Mouse (Mus musculus) heart, embryonic 14.5 days (tissue): ENCODE measurements around the gene Grifin. TPM values are rescaled to one million over a fixed set of nuclear protein-coding genes. Genes with fewer than 3 reads are reported as not detected.

Experiments used
- ATAC-seq: fragments of 200-750 bp; cut with Nextera tagmentation; 2 replicates; pipeline ENCODE4 v1.8.0; 2017; ENCODE audit warnings: low read depth, moderate TSS enrichment; ENCODE audit not compliant: insufficient number of reproducible peaks, insufficient read depth, low FRiP score
- H3K27ac ChIP-seq, 2 experiments: fragments of 200-500 bp in 1 of 2; fragments of 300-500 bp in 1 of 2; sonication (generic) in 1 of 2; replicated peaks in 1 of 2; 2 replicates each; pipeline ENCODE4 v1.5.1; 2012 to 2014; ENCODE audit warnings: low read depth in 2 of 2, low read length in 2 of 2, control low read depth in 1 of 2, mild to moderate bottlenecking in 1 of 2, mixed read lengths in 1 of 2; ENCODE audit not compliant: control insufficient read depth in 1 of 2, insufficient read depth in 1 of 2
- H3K27me3 ChIP-seq: fragments of 300-500 bp; sonication (generic); 2 replicates; pipeline ENCODE4 v1.6.1; 2014; ENCODE audit warnings: mild to moderate bottlenecking, low read length, control low read depth; ENCODE audit not compliant: control insufficient read depth, insufficient read depth
- H3K36me3 ChIP-seq: fragments of 300-500 bp; sonication (generic); 2 replicates; pipeline ENCODE4 v1.6.1; 2014; ENCODE audit warnings: mild to moderate bottlenecking, control low read depth, low read length, mixed read lengths; ENCODE audit not compliant: control insufficient read depth, insufficient read depth
- H3K4me1 ChIP-seq, 2 experiments: fragments of 200-500 bp in 1 of 2; fragments of 300-500 bp in 1 of 2; sonication (generic) in 1 of 2; 2 replicates each; pipeline ENCODE4 v1.6.1; 2012 to 2014; ENCODE audit warnings: low read length in 2 of 2, control low read depth in 1 of 2, mixed read lengths in 1 of 2; ENCODE audit not compliant: control insufficient read depth in 2 of 2, insufficient read depth in 2 of 2
- H3K4me2 ChIP-seq: fragments of 300-500 bp; sonication (generic); 2 replicates; pipeline ENCODE4 v1.6.1; 2014; ENCODE audit warnings: mild to moderate bottlenecking, low read length
- H3K4me3 ChIP-seq, 2 experiments: fragments of 200-500 bp in 1 of 2; fragments of 300-500 bp in 1 of 2; sonication (generic) in 1 of 2; 2 replicates each; pipeline ENCODE4 v1.5.1; 2012 to 2014; ENCODE audit warnings: low read length in 2 of 2, mild to moderate bottlenecking in 2 of 2, control low read depth in 1 of 2, low read depth in 1 of 2, moderate library complexity in 1 of 2; ENCODE audit not compliant: control insufficient read depth in 1 of 2, insufficient read depth in 1 of 2
- H3K9ac ChIP-seq: fragments of 300-500 bp; sonication (generic); 2 replicates; pipeline ENCODE4 v1.6.1; 2014; ENCODE audit warnings: mild to moderate bottlenecking, low read length
- H3K9me3 ChIP-seq: fragments of 300-500 bp; sonication (generic); 2 replicates; pipeline ENCODE4 v1.6.1; 2016; ENCODE audit warnings: low read length, control low read depth; ENCODE audit not compliant: control insufficient read depth
- WGBS: fragments of 180-500 bp; shearing (Covaris S2); extraction: QIAGEN DNeasy Blood & Tissue Kit; methylation state at CpG from one replicate; pipeline ENCODE4 v1.1.7; 2014; 5-methylcytosine and 5-hydroxymethylcytosine counted together
- polyA plus RNA-seq: library from polyadenylated mRNA; unstranded; fragments of >200 nt; fragmentation: Nextera tagmentation; extraction: Ambion mirVana; gene quantifications from 2 replicates; pipeline ENCODE4 v1.2.1, GENCODE M21; 2014

The Grifin gene
- polyA plus RNA-seq, 1 experiment from 2014 or later = not detected

GRCm38 (mm10) chr5:140566271-140566670 is 1.4 kb upstream of the Grifin start:
- Histone ChIP-seq H3K9me3 (no peaks in the 10 kb centered on the region), H3K4me3 (no peak overlapping the region), H3K27me3 (no peaks in the 10 kb centered on the region), H3K36me3 (no peaks in the 10 kb centered on the region), H3K4me1 (peaks cover 14 to 16% of the 10 kb centered on the region in 2 experiments), H3K27ac (0 out of 4 replicates have a peak overlapping the region, but pooled peaks of 1 of the 2 experiments have one; percentile 16), H3K4me2 (no peak overlapping the region), H3K9ac (no peak overlapping the region)
- ATAC-seq = no peak
- 87% methylated on average over 4 of the region's 4 CpGs for WGBS

- 50% methylated on average over 6 of the region's 6 CpGs for WGBS
- peak overlapping the region in 1 of 2 experiments; percentile 16; a peak in 2 of 4 replicates for H3K27ac ChIP-seq
- H3K36me3 ChIP-seq = no peaks in the 10 kb centered on the region
- no peaks in the 10 kb centered on the region for H3K9me3 ChIP-seq
- H3K4me1 ChIP-seq = peaks cover 14 to 16% of the 10 kb centered on the region in 2 experiments
- no peak overlapping the region for H3K4me2 ChIP-seq
- H3K27me3 ChIP-seq = no peaks in the 10 kb centered on the region
- H3K4me3 ChIP-seq = no peak overlapping the region
- 0 out of 2 replicates have a peak, but pooled peaks have one; percentile 15 for ATAC-seq
- H3K9ac ChIP-seq = no peak overlapping the region
These were observed 985 bp upstream of the Grifin start for GRCm38 (mm10) chr5:140565856-140566255.

- no peak overlapping the region for H3K4me3 ChIP-seq
- ATAC-seq = peak; percentile 64; the same call in 1 of the 2 replicates
- no peak overlapping the region for H3K4me2 ChIP-seq
- no peaks in the 10 kb centered on the region for H3K27me3 ChIP-seq
- no peaks in the 10 kb centered on the region for H3K9me3 ChIP-seq
- WGBS = 46% methylated on average over 5 of the region's 5 CpGs
- H3K27ac ChIP-seq = peak overlapping the region in 1 of 2 experiments; percentile 16; a peak in 2 of 4 replicates
- H3K9ac ChIP-seq = no peak overlapping the region
- H3K4me1 ChIP-seq = peaks cover 14 to 16% of the 10 kb centered on the region in 2 experiments
- no peaks in the 10 kb centered on the region for H3K36me3 ChIP-seq
These were observed 580 bp upstream of the Grifin start for GRCm38 (mm10) chr5:140565451-140565850.

- Histone ChIP-seq H3K9me3 (no peaks in the 10 kb centered on the region), H3K4me3 (no peak overlapping the region), H3K9ac (no peak overlapping the region), H3K4me2 (no peak overlapping the region), H3K4me1 (peaks cover 10 to 11% of the 10 kb centered on the region in 2 experiments; a peak in 3 of 4 replicates), H3K36me3 (no peaks in the 10 kb centered on the region), H3K27me3 (no peaks in the 10 kb centered on the region), H3K27ac (no peak overlapping the region)
- no peak for ATAC-seq
- 78% methylated on average over 9 of the region's 9 CpGs for WGBS
These were observed 2.3 kb downstream of the Grifin start for GRCm38 (mm10) chr5:140562601-140563000.

DNA sequence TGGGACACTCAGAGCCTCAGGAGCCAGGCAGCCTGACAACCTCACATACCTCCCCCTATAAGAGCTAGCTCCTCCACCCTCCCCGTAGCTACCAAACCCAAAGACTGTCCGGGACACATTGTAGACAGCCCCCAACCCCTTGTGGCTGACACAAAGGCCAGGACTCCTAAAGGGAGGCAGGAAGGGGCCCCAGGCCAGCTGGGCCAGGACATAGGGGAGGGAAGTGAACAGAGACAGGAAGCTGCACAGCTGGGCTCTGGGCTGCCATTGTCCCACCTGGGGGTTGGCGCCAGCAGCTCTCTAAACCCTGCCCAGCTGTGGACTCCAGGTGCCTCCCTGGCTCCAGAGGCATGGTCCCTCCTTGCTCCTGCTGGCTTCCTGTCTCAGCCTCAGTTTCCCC is 8.0 kb downstream of the Grifin start:
- Histone ChIP-seq H3K36me3 (no peaks in the 10 kb centered on the region), H3K27ac (no peak overlapping the region), H3K27me3 (no peaks in the 10 kb centered on the region), H3K9me3 (no peaks in the 10 kb centered on the region), H3K4me1 (peaks cover 0 to 3% of the 10 kb centered on the region in 2 experiments; a peak in 1 of 4 replicates), H3K4me3 (no peak overlapping the region), H3K9ac (no peak overlapping the region), H3K4me2 (no peak overlapping the region)
- 51% methylated on average over 3 of the region's 3 CpGs for WGBS
- ATAC-seq = no peak

GRCm38 (mm10) chr5:140553719-140554118 is 11.2 kb downstream of the Grifin start:
- no peaks in the 10 kb centered on the region for H3K27me3 ChIP-seq
- no peak overlapping the region for H3K4me2 ChIP-seq
- no peak for ATAC-seq
- H3K4me1 ChIP-seq = peaks cover 10 to 12% of the 10 kb centered on the region in 2 experiments
- no peak overlapping the region for H3K27ac ChIP-seq
- no peaks in the 10 kb centered on the region for H3K9me3 ChIP-seq
- H3K9ac ChIP-seq = no peak overlapping the region
- no peak overlapping the region for H3K4me3 ChIP-seq
- H3K36me3 ChIP-seq = no peaks in the 10 kb centered on the region
- WGBS = 91% methylated on average over 7 of the region's 7 CpGs

DNA sequence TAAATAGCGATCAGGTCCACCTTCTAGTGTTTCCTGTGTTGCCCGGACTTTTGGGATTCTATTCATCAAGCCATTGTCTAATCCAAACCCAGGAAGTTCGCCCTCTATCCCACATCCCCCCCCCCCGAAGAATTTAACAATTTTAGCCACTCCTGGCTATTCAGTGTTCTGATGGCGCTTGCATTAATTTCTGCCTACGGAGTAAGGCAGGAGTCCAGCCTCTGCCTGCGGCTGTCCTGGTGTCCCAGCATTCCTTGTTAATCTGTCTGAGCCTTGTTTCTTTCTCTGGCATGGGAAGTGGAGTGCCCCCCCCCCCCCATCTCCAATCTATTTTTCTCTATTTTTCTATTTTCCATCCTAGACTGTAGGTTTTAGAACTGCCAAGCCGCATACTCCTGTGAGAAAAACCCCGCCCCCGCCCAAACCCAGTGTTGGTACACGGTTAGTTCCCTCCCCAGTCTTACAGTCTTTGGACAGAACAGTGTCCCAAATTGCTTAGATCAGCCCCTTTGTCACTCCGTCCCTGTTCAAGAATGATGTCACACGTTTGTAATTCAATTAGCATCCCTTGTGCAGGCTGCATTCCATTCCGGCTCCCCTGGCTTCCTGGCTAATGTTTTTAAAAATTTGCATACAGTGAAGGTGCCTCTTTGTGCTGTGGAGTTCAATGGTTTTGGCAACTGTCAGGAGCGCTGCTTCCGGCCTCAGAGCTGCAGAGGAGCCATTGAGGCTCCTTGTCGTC is 15.4 kb downstream of the Grifin start:
- peak overlapping the region; percentile 52 for H3K4me2 ChIP-seq
- WGBS = 25% methylated on average over 17 of the region's 17 CpGs
- ATAC-seq = no peak
- peaks cover 7 to 12% of the 10 kb centered on the region in 2 experiments for H3K4me1 ChIP-seq
- H3K9ac ChIP-seq = peak overlapping the region; percentile 5; the same call in 1 of the 2 replicates
- H3K36me3 ChIP-seq = no peaks in the 10 kb centered on the region
- peak overlapping the region; percentile 12 to 29; a peak in 2 of 4 replicates for H3K27ac ChIP-seq
- no peaks in the 10 kb centered on the region for H3K27me3 ChIP-seq
- H3K9me3 ChIP-seq = no peaks in the 10 kb centered on the region
- no peak overlapping the region for H3K4me3 ChIP-seq
